Mouse (Mus musculus) left cerebral cortex, adult 2 months (tissue): ENCODE data around the gene Kcna6. TPM values are rescaled to one million over a fixed set of nuclear protein-coding genes. Genes with fewer than 3 reads are reported as not detected.

Experiments
- DNase-seq, 2 experiments: peaks; one replicate each; pipeline ENCODE4 v3.0.0; 2021 to 2022; ENCODE audit warnings: low spot score in 2 of 2, mixed read lengths in 1 of 2; ENCODE audit errors: extremely low spot score in 1 of 2
- H3K27ac ChIP-seq: fragments of 200-600 bp; 2 replicates; pipeline ENCODE4 v1.8.1; 2022
- H3K4me3 ChIP-seq: fragments of 200-600 bp; 2 replicates; pipeline ENCODE4 v1.8.1; 2022
- CTCF ChIP-seq: fragments of 200-600 bp; IDR thresholded peaks from 2 replicates; pipeline ENCODE4 v1.8.1; 2022; ENCODE audit warnings: antibody characterized with exemption, mild to moderate bottlenecking, moderate library complexity
- intact Hi-C: fragments of 180-260 bp; cut with DNase I; formaldehyde crosslinking; loops from one replicate; pipeline ENCODE4 v1.15.1; 2025
- total RNA-seq, 2 experiments: library from RNA; stranded (reverse); gene quantifications; 2 replicates each; pipeline ENCODE4 v1.2.3; 2021

Gene Kcna6
- total RNA-seq, 2 experiments from 2014 or later: 56.3 to 65.4 TPM

DNA sequence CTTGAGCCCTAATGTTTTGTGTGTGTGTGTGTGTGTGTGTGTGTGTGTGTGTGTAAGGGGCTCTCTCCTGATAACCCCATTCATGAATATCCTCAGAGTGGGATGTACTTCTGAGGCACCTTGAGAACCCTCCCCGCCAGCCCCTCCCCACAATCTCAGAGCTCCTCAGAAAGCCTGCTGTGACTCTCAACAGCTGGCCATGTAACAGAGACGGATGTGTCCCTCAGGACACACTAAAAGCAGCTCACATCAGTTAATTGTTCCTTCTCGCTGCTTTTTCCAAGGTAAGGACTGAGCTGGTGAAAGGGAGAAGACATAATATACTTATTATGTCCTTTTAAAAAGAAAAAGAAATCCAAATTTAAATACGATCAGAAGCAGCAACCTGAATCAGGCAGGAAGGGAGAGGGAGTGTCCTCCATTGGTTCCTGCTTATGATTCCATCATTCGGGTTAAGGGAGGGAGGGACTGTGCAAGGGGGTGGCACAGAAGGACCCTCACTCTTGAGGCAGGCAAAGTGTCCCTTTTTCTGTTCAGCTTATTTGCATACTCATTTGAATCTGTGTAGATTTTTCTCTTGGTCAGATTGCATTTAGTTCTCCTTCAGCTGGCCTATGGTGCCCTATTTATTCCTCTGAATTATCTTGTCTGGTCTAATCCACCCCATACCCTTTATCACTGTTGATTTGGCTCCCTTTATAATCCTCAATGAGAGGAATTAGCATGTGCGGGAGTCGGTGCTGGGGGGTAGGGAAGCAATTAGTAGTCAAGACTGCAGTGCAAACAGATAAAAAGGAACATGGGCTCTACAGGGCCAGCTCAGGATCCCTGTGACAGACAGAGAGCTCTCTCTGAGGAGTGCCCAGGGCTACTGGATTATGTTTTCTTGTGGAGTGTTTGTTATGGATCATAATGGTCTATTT, 27.4 kb upstream of the Kcna6 start:
- Histone ChIP-seq H3K4me3 (no peak overlapping the region), H3K27ac (peak overlapping the region; percentile 60)
- intact Hi-C loops: no loop called here
- no peak for DNase-seq
- TF ChIP-seq CTCF: no peak

DNA sequence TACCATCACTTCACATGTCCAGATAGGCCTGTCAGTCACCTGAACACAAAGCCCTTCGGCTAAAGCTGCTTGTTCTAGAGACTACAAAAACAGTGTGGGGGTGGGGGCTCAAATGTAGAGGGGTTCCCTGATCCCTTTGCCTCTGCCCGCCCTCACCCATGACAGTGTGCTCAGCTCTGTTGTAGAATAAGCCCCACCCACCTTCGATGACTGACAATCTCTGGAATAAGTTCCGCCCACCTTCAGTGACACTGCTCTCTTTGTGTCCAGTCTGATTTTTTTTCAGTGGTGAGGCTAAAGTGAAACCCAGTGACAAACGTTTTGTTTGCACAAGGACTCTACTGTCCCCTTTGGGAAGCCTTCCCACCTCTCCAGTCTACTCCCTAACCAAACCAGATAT, 26.1 kb upstream of the Kcna6 start:
- intact Hi-C loops: no loop called here
- no peak for TF ChIP-seq CTCF
- Histone ChIP-seq H3K4me3 (no peak overlapping the region), H3K27ac (peak overlapping the region; percentile 8; the same call in 1 of the 2 replicates)
- DNase-seq: no peak

GRCm38 (mm10) chr6:126764563-126765091, 24.2 kb upstream of the Kcna6 start:
- peak overlapping the region; percentile 36; the same call in 1 of the 2 replicates for H3K27ac ChIP-seq
- no peak for DNase-seq

DNA sequence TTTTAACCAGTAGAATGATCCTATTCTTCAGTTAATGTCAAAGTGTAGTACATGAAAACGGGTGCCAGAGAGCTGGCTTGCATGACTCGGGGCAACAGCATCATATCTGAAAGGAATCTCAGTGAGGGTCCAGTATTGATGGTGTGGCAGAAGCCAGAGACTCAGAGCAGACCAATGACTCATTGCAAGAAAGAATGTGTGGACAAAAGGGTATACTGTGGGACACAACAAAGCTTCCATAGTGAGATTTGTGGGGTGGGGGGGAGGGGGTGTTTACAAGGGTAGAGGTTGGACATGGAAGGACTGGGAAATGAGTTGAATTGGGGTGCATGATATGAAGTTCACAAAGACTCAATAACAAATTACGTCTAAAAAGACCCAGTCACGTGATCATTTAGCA, 20.9 kb upstream of the Kcna6 start:
- Histone ChIP-seq H3K27ac (no peak overlapping the region), H3K4me3 (no peak overlapping the region)
- no peak for TF ChIP-seq CTCF
- DNase-seq: no peak
- intact Hi-C loops: no loop called here

More at GRCm38 (mm10) chr6:126764563-126765091, 24.2 kb upstream of the Kcna6 start:
- no peak overlapping the region for H3K4me3 ChIP-seq
- intact Hi-C loops: no loop called here
- no peak for TF ChIP-seq CTCF

DNA sequence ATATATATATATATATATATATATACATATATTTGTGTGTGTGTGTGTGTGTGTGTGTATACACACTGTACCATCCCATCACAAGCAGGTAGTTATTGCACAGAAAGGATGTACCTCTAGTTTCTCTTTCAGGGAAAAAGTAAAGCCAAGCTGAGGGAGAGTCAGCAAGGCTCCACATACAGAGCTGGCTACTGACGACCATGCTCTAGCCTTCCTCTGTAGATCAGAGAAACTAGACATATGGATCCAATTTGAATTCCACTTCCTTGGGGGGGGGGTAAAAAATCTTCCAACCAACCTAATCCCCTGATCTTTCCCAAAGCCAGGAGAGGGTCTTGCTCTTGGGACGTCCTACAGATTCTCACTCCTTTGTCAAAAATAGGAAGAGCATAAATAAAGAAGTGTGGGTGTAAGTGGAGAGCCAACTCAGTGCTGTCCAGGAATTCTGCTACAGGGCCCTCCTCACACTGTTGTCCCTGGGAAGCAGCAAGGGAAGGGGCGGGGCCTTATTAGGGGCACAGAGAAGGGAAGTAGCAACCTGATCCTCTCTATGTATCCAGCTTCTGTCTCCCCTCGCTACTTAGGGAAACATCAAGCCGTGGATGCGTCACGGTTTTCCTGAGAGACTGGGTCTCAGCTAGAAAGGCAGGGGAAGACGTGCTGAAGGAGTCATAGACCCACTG, 15.4 kb upstream of the Kcna6 start:
- no peak for DNase-seq
- intact Hi-C loops: no loop called here
- TF ChIP-seq CTCF: no peak
- Histone ChIP-seq H3K4me3 (no peak overlapping the region), H3K27ac (no peak overlapping the region)

GRCm38 (mm10) chr6:126752520-126752919, 12.0 kb upstream of the Kcna6 start:
- no peak for DNase-seq
- TF ChIP-seq CTCF: no peak
- Histone ChIP-seq H3K27ac (no peak overlapping the region), H3K4me3 (no peak overlapping the region)
- intact Hi-C loops: no loop called here

DNA sequence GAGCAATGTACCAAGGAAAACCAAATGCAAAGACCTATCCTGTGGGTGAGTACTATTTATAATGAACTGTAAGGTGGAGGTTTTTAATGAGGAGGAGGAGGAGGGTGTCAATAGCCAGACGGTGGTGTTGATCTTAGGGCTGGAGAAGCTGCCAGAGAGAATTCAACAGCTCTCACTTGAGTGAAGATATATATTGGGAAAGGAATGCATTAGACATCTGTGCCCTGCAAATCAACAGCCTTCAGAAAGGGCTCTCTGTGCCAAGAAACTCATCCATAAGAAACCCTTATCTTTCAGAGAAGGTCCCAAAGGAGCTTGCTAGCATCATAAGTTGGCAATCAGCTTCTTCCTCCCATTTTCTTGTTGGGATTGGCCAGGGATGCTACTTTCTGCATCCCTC, 5.4 kb upstream of the Kcna6 start:
- no peak for DNase-seq
- intact Hi-C loops: no loop called here
- no peak for TF ChIP-seq CTCF
- Histone ChIP-seq H3K4me3 (no peak overlapping the region), H3K27ac (no peak overlapping the region)

DNA sequence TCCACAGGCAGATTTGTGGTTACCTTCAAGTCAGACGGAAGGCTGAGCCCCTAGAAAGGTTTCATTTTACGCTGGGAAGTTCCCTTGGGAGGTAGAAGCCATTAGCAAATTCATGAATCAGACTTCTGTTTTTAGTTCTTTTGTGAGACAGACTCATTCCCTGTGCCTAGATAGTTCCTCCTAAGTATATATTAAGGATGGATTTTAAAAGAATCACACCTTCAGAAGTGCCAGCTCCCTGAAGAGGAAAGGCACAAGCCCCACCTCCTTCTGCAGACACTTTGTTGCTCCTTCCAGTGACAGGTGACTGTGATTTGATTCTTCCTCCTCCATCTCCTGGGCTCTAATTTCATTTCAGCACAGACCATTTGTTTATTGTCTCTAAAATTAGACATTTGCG, 2.1 kb upstream of the Kcna6 start:
- TF ChIP-seq CTCF: no peak
- no peak overlapping the region for H3K27ac ChIP-seq
- intact Hi-C loops: loop anchor here (5.0 kb wide), 1 partner anchor 40 kb away; no protein-coding TSS in a partner anchor
- no peak overlapping the region for H3K4me3 ChIP-seq
- DNase-seq: no peak

DNA sequence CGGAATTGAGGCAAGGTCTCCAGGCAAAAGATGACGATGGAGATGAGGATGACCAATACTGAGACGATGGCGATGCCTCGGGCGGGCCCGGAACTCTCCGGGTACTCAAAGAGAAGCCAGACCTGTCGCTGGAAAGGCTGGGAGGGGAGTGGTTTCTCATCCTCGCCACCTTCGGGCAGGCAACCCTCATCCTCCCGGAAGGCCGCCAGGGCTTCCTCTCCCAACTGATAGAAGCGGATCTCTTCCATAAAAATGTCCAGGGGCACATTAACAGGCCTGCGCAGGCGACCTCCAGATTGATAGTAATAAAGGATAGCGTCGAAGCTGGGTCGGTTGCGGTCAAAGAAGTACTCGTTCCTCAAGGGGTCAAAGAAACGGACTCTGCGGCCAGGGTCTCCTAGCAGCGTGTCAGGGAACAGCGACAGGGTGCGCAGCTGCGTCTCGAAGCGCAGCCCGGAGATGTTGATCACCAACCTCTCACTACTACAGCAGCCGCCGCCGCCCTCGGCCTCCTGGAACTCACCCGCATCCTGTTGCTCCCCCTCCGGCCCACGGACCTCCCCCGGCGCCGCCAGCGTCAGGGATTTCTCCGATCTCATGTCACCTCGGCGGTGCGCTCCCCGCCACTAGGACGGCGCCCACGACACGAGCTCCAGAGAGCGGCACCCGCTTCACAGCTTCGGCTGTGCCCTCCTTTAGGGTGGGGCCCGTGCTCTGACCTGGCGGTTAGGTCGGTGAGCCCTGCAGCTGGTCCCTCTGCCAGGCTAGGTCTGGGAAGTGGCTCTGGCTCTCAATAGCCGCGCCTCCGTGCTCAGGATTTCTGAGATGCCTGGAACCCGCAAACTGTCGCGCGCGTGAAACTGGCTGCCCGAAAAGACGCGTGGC, 906 bp downstream of the Kcna6 start:
- H3K27ac ChIP-seq: peak overlapping the region; percentile 91
- intact Hi-C loops: loop anchor here (5.0 kb wide), 1 partner anchor 43 kb away; no protein-coding TSS in a partner anchor
- H3K4me3 ChIP-seq: peak overlapping the region; percentile 64
- peak; percentile 75 to 77 for DNase-seq
- no peak; the same call in 1 of the 2 replicates for TF ChIP-seq CTCF

DNA sequence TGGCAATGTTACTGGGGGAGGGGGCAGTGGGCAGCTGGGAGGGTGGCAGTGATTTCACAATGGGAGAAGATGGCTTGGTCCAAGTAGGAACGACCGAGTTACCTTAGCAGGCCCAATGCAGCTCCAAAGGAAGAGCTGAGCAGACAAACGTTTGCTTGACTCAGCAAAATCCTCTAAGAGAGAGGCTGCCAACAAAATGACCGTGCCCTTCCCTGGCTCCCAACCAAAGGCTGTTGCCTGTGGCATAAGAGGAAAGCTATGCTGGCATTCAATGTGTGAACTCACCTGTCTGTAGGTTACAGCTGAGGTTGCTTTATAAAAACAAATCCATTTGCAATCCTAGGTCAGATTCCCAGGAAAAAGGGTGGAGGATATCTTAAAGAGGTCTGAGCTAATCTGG, 3.5 kb downstream of the Kcna6 start:
- H3K27ac ChIP-seq: peak overlapping the region; percentile 76
- DNase-seq: no peak
- intact Hi-C loops: no loop called here
- TF ChIP-seq CTCF: no peak
- peak overlapping the region; percentile 45 for H3K4me3 ChIP-seq

DNA sequence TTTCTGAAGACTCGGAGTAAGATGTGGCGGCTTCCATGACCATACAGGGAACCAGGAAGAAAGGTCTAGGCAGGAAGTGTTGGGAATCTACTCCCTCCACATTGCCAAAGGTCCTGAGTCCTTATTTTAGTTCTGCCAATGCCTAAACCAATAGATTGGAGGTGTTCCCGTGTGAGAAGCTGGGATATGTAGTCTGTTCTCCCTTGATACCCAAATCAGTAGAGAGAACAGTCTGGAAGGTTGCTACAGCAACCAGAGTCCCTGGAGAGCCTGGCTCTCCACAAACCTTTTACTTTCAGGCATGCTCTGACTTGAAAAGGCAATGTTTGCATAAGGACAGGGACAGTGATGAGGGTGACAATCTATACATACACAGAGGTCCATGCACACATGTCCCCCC, 4.7 kb downstream of the Kcna6 start:
- H3K4me3 ChIP-seq: peak overlapping the region; percentile 45
- peak overlapping the region; percentile 76 for H3K27ac ChIP-seq
- no peak for DNase-seq
- TF ChIP-seq CTCF: no peak
- intact Hi-C loops: no loop called here
